Mouse (Mus musculus) stomach, postnatal 0 days (tissue): ENCODE data around the gene Dclre1a. TPM values are rescaled to one million over a fixed set of nuclear protein-coding genes. Genes with fewer than 3 reads are reported as not detected.

ENCODE experiments used
- ATAC-seq: fragments of 200-750 bp; cut with Nextera tagmentation; 2 replicates; pipeline ENCODE4 v1.8.0; 2017; ENCODE audit not compliant: low FRiP score, low TSS enrichment
- DNase-seq: peaks from one replicate; pipeline ENCODE4 v3.0.0-alpha.2; 2016; ENCODE audit warnings: low spot score
- H3K27ac ChIP-seq: fragments of 300-500 bp; sonication (generic); replicated peaks from 2 replicates; pipeline ENCODE4 v1.5.1; 2014; ENCODE audit warnings: mild to moderate bottlenecking, control low read depth
- H3K27me3 ChIP-seq: fragments of 300-500 bp; sonication (generic); 2 replicates; pipeline ENCODE4 v1.6.1; 2014; ENCODE audit warnings: low read length; ENCODE audit not compliant: control insufficient read depth, insufficient read depth
- H3K36me3 ChIP-seq: fragments of 300-500 bp; sonication (generic); 2 replicates; pipeline ENCODE4 v1.6.1; 2014; ENCODE audit warnings: low read length, mixed read lengths; ENCODE audit not compliant: control insufficient read depth, insufficient read depth
- H3K4me1 ChIP-seq: fragments of 300-500 bp; sonication (generic); replicated peaks from 2 replicates; pipeline ENCODE4 v1.6.1; 2014; ENCODE audit warnings: antibody characterized with exemption; ENCODE audit not compliant: control insufficient read depth, insufficient read depth
- H3K4me2 ChIP-seq: fragments of 300-500 bp; sonication (generic); replicated peaks from 2 replicates; pipeline ENCODE4 v1.6.1; 2014; ENCODE audit warnings: low read depth, mild to moderate bottlenecking, control low read depth, moderate library complexity
- H3K4me3 ChIP-seq: fragments of 300-500 bp; sonication (generic); 2 replicates; pipeline ENCODE4 v1.5.1; 2014; ENCODE audit warnings: low read depth, low read length, control low read depth
- H3K9ac ChIP-seq: fragments of 300-500 bp; sonication (generic); 2 replicates; pipeline ENCODE4 v1.6.1; 2014; ENCODE audit warnings: mild to moderate bottlenecking, low read length, control low read depth, mixed read lengths
- H3K9me3 ChIP-seq: fragments of 300-500 bp; sonication (generic); 2 replicates; pipeline ENCODE4 v1.6.1; 2016; ENCODE audit warnings: low read length; ENCODE audit not compliant: control insufficient read depth
- CTCF ChIP-seq: IDR thresholded peaks from 2 replicates; pipeline ENCODE4 v1.5.1; 2016; ENCODE audit warnings: antibody characterized with exemption, low read depth, mild to moderate bottlenecking, moderate library complexity
- EP300 ChIP-seq: optimal IDR thresholded peaks from 2 replicates; pipeline ENCODE3; 2016; ENCODE audit warnings: antibody characterized with exemption
- WGBS: fragments of 180-500 bp; shearing (Covaris S2); extraction: QIAGEN DNeasy Blood & Tissue Kit; methylation state at CpG from one replicate; pipeline ENCODE4 v1.1.7; 2014; 5-methylcytosine and 5-hydroxymethylcytosine counted together
- polyA plus RNA-seq: library from polyadenylated mRNA; unstranded; fragments of >200 nt; fragmentation: Nextera tagmentation; extraction: Ambion mirVana; gene quantifications from 2 replicates; pipeline ENCODE4 v1.2.1, GENCODE M21; 2015

Dclre1a gene
- polyA plus RNA-seq, 1 experiment from 2014 or later, result 10.7 TPM

DNA sequence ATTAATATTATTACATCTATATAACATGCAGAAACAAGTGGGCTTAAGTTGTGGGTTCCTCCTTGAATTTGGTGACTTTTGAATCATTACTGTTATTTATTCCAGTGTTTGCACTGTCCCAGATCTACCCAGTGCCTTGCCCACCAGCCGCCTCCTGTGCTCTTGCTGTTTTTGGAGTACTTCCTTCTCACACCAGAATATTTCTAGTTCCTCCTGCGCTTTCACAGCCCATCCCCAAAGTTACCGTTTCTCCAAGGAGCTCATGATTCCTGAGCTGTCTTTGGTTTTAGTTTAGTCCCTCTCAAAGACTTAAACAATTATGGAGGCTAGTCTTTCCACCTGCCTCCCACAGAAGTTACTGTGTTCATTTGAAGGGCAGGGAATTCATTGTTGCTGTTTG lies 15.4 kb upstream of the Dclre1a start:
- Histone ChIP-seq H3K4me3 (no peak overlapping the region), H3K27ac (no peak overlapping the region), H3K9me3 (no peaks in the 10 kb centered on the region), H3K4me1 (no peaks in the 10 kb centered on the region), H3K4me2 (no peak overlapping the region), H3K36me3 (no peaks in the 10 kb centered on the region), H3K27me3 (no peaks in the 10 kb centered on the region), H3K9ac (no peak overlapping the region)
- 82% methylated on average over 3 of the region's 3 CpGs for whole genome bisulfite sequencing
- no peak for ATAC-seq
- no peak for TF ChIP-seq CTCF
- TF ChIP-seq EP300, result no peak
- no peak for DNase-seq

DNA sequence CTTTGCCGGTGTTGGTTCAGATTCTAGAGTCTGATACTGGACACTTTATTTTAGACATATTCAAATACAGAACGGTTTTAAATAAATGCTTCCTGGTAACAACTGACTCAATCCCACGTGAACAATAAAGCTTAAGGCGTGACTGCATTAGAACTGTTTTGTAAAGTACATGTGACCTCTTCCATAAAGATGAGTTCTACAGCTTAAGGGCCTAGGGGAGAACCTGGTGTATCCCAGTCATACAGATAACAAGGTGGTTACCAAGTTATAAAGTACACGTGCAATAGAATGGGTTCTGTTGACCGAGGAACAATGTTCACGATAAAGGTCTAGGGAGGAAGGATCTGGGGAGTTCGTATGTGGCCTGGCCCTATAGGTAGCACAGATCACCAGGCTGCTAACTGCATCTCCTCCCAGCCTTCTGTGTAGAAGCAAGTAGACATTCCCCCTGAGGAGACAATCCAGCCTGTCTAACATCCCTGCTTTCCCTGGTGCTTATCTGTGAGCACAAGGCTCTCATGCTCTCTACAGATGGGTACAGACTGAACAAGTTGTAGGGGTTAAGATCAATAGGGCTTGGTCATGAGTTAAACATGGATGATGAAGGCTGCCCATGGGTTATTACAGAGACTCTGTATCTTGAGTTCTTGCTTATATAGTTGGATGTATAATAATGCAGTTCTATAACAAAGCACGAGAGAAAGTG lies 14.6 kb upstream of the Dclre1a start:
- no peak overlapping the region for H3K4me2 ChIP-seq
- H3K36me3 ChIP-seq, result no peaks in the 10 kb centered on the region
- no peaks in the 10 kb centered on the region for H3K9me3 ChIP-seq
- WGBS, result 72% methylated on average over 9 of the region's 9 CpGs
- no peak overlapping the region for H3K9ac ChIP-seq
- no peaks in the 10 kb centered on the region for H3K4me1 ChIP-seq
- TF ChIP-seq CTCF, result no peak
- TF ChIP-seq EP300, result no peak
- H3K4me3 ChIP-seq, result no peak overlapping the region
- no peaks in the 10 kb centered on the region for H3K27me3 ChIP-seq
- no peak for ATAC-seq
- no peak for DNase-seq
- H3K27ac ChIP-seq, result no peak overlapping the region

DNA sequence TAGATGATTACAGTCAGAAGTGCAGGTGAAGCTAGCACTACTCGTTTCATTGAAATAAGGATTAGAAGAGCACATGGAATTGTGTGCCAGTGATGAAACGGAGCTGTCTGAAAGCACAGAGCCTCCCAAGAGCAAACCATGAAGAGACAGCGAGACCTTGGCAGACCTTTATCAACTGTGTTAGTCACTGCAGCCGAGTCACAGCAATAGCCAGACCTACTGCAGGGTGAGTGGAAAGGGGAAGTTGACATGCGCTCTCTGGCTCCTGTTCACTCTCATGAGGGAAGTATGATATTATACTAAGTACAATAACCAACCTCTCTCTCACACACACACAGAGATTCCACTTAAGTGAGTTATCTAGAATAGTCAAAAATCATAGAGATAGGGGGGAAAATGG lies 8.0 kb upstream of the Dclre1a start:
- Histone ChIP-seq H3K4me2 (no peak overlapping the region), H3K27me3 (no peaks in the 10 kb centered on the region), H3K4me1 (no peaks in the 10 kb centered on the region), H3K9ac (no peak overlapping the region), H3K4me3 (no peak overlapping the region), H3K9me3 (no peaks in the 10 kb centered on the region), H3K27ac (no peak overlapping the region), H3K36me3 (peaks cover 14% of the 10 kb centered on the region)
- 54% methylated on average over 5 of the region's 5 CpGs for WGBS
- ATAC-seq, result no peak
- no peak for TF ChIP-seq CTCF
- no peak for DNase-seq

DNA sequence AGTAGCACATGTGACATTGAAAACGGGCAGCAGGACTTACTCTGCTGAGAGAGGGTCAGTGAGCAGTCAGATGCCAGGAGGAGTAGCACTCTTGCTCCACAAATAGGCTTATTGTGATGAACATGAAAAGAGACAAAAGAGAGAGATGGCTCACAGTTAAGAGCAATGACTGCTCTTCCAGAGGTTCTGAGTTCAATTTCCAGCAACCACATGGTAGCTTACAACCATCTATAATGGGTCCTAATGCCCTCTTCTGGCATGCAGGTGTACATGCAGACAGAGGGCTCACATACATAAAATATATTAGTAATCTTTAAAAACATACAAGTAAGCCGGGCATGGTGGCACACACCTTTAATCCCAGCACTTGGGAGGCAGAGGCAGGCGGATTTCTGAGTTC lies 5.2 kb upstream of the Dclre1a start:
- WGBS, result 96% methylated on average over 3 of the region's 3 CpGs
- Histone ChIP-seq H3K4me2 (no peak overlapping the region), H3K9ac (no peak overlapping the region), H3K9me3 (no peaks in the 10 kb centered on the region), H3K4me3 (no peak overlapping the region), H3K27ac (no peak overlapping the region), H3K27me3 (no peaks in the 10 kb centered on the region), H3K4me1 (no peaks in the 10 kb centered on the region), H3K36me3 (peaks cover 14% of the 10 kb centered on the region)
- ATAC-seq (no peak), DNase-seq (no peak)
- TF ChIP-seq EP300, result no peak
- peak; percentile 31; the same call in 1 of the 2 replicates for TF ChIP-seq CTCF

DNA sequence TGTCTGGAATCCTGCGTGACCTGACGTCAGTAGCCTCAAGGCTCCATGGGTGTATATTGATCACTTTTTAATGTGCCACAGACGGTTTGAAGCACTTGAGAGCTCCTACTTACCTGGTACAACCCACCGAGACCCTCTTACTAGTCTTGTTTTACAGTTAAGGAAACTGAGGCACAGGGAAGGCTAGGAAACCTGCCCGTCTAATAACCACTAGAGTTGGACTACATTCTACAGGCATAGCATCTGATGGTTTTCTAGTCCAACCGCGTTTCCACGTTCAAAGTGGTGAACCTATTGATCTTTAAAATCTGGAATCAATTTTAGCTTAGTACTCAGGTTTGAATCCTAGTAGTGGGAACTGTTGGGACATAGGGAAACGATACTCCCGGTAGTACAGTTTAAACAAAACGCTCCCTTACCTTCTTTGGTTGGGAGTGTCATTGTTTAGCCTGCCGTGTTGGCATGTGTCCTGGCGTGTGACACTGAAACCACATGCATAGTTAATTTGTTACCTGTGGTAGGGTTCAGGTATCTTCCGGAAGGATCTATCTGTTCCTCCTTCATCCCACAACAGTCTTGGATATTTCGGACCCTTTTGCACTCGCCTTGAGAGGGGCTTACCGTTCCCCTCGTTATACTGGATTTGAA lies 1.1 kb upstream of the Dclre1a start:
- WGBS, result 12% methylated on average over 18 of the region's 18 CpGs
- H3K27me3 ChIP-seq, result no peaks in the 10 kb centered on the region
- DNase-seq (peak; percentile 58), ATAC-seq (peak; percentile 62)
- H3K36me3 ChIP-seq, result peaks cover 18% of the 10 kb centered on the region
- H3K4me1 ChIP-seq, result no peaks in the 10 kb centered on the region
- TF ChIP-seq CTCF, result no peak
- TF ChIP-seq EP300, result no peak
- peak overlapping the region; percentile 86 for H3K4me2 ChIP-seq
- H3K9ac ChIP-seq, result peak overlapping the region; percentile 98
- peak overlapping the region; percentile 95 for H3K4me3 ChIP-seq
- H3K27ac ChIP-seq, result peak overlapping the region; percentile 98
- no peaks in the 10 kb centered on the region for H3K9me3 ChIP-seq
